40 mouse cellular contexts compared by ENCODE assay signal in the genomic region with DNA sequence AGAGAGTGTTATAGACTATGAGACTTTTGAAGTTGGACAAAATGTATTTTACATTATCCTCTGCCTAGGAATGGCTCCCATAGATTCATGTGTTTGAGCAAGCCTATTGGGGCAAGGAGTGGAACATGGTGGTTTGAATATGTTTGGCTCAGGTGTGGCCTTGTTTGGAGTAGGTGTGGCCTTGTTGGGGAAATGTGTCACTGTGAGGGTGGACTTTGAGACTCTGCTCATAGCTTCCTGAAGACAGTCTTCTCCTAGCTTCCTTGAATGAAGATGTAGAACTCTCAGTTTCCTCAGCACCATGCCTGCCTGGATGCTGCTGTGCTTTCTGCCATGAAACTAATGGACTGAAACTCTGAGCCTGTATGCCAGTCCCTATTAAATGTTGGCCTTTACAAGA. TPM values are rescaled to one million over a fixed set of nuclear protein-coding genes. Genes with fewer than 3 reads are reported as not detected.
"Had no signal": no experiment of that assay in that cellular context is flagged by ENCODE, and none has a peak within 500 bp of the region (broad histone marks: within the 10 kb centered on the region; RNA-seq: fewer than 3 reads in every experiment).

No protein-coding gene starts in this region.

- H3K4me2 ChIP-seq: embryonic facial prominence, embryonic 12.5 days; embryonic facial prominence, embryonic 13.5 days; embryonic facial prominence, embryonic 15.5 days; forebrain, embryonic 12.5 days; forebrain, embryonic 13.5 days; forebrain, embryonic 15.5 days had no signal

- H3K36me3 ChIP-seq: embryonic facial prominence, embryonic 10.5 days; embryonic facial prominence, embryonic 12.5 days; embryonic facial prominence, embryonic 13.5 days; embryonic facial prominence, embryonic 15.5 days; forebrain, embryonic 10.5 days; forebrain, embryonic 12.5 days; forebrain, embryonic 15.5 days had no signal

- H3K27ac ChIP-seq: embryonic facial prominence, embryonic 10.5 days; embryonic facial prominence, embryonic 12.5 days; embryonic facial prominence, embryonic 13.5 days; embryonic facial prominence, embryonic 15.5 days; forebrain, embryonic 10.5 days; forebrain, embryonic 12.5 days; forebrain, embryonic 13.5 days; forebrain, embryonic 15.5 days; gastrocnemius, adult 2 months; heart, adult 2 months had no signal

- H3K4me1 ChIP-seq: embryonic facial prominence, embryonic 10.5 days; embryonic facial prominence, embryonic 12.5 days; embryonic facial prominence, embryonic 13.5 days; embryonic facial prominence, embryonic 15.5 days; forebrain, embryonic 10.5 days; forebrain, embryonic 12.5 days; forebrain, embryonic 13.5 days; forebrain, embryonic 15.5 days had no signal

- H3K9ac ChIP-seq: embryonic facial prominence, embryonic 12.5 days; embryonic facial prominence, embryonic 13.5 days; embryonic facial prominence, embryonic 15.5 days; forebrain, embryonic 12.5 days; forebrain, embryonic 13.5 days; forebrain, embryonic 15.5 days; forebrain, postnatal 0 days had no signal

- H3K4me3 ChIP-seq: embryonic facial prominence, embryonic 10.5 days; embryonic facial prominence, embryonic 12.5 days; embryonic facial prominence, embryonic 13.5 days; embryonic facial prominence, embryonic 15.5 days; erythroblast, embryonic 14.5 days; forebrain, embryonic 10.5 days; forebrain, embryonic 12.5 days; forebrain, embryonic 13.5 days; forebrain, embryonic 15.5 days; gastrocnemius, adult 2 months; heart, adult 2 months had no signal

- H3K9me3 ChIP-seq: embryonic facial prominence, embryonic 10.5 days; embryonic facial prominence, embryonic 12.5 days; embryonic facial prominence, embryonic 13.5 days; embryonic facial prominence, embryonic 15.5 days; forebrain, embryonic 10.5 days; forebrain, embryonic 12.5 days; forebrain, embryonic 13.5 days; forebrain, embryonic 15.5 days had no signal

- DNase-seq: cerebellum, adult 2 months; cerebellum, adult 8-10 months; cerebellum, adult 9-10 months; cerebellum, adult 9-11 months; cerebellum, postnatal 10 days; cerebellum, postnatal 14 days; cerebellum, postnatal 25 days; cerebellum, postnatal 36 days; embryo, embryonic 11 days; forebrain, postnatal 0 days; gastrocnemius, adult 2 months; gastrocnemius, postnatal 10 days; gastrocnemius, postnatal 14 days; gastrocnemius, postnatal 25 days; gastrocnemius, postnatal 36 days; heart, adult 11 months; heart, adult 18-20 months; heart, adult 2 months had no signal

- H3K27me3 ChIP-seq: embryonic facial prominence, embryonic 12.5 days; embryonic facial prominence, embryonic 13.5 days; embryonic facial prominence, embryonic 15.5 days; forebrain, embryonic 13.5 days; forebrain, embryonic 15.5 days had no signal

- ATAC-seq: forebrain, embryonic 13.5 days; forebrain, embryonic 14.5 days; forebrain, embryonic 15.5 days; forebrain, postnatal 0 days had no signal

RNA-seq across cellular contexts. Expression of a gene that starts 3.9 kb away (rescaled TPM):
- total RNA-seq: common myeloid progenitor, adult 5-6 weeks; forebrain, postnatal 0 days; gastrocnemius, adult 18-20 months; gastrocnemius, adult 2 months; gastrocnemius, adult 8-10 months; gastrocnemius, postnatal 10 days; gastrocnemius, postnatal 14 days; gastrocnemius, postnatal 25 days; gastrocnemius, postnatal 36 days; gastrocnemius, postnatal 4 days; granulocyte monocyte progenitor cell, adult 5-6 weeks; heart, adult 18-20 months; heart, adult 2 months; heart, adult 8-10 months had no signal
- polyA plus RNA-seq: cerebellum, adult 2 months; cortical plate, adult 2 months; embryonic facial prominence, embryonic 10.5 days; embryonic facial prominence, embryonic 11.5 days; embryonic facial prominence, embryonic 12.5 days; embryonic facial prominence, embryonic 13.5 days; embryonic facial prominence, embryonic 14.5 days; embryonic facial prominence, embryonic 15.5 days; erythroblast, embryonic 14.5 days; forebrain, embryonic 10.5 days; forebrain, embryonic 11.5 days; forebrain, embryonic 12.5 days; forebrain, embryonic 13.5 days; forebrain, embryonic 14.5 days; forebrain, embryonic 15.5 days; forebrain, postnatal 0 days; frontal cortex, adult 2 months; gonadal fat pad, adult 2 months; heart, adult 2 months had no signal

RNA-seq across cellular contexts. Expression of a gene that starts 38.7 kb away (rescaled TPM):
- total RNA-seq: common myeloid progenitor, adult 5-6 weeks; forebrain, postnatal 0 days; gastrocnemius, adult 18-20 months; gastrocnemius, adult 2 months; gastrocnemius, adult 8-10 months; gastrocnemius, postnatal 10 days; gastrocnemius, postnatal 14 days; gastrocnemius, postnatal 25 days; gastrocnemius, postnatal 36 days; gastrocnemius, postnatal 4 days; granulocyte monocyte progenitor cell, adult 5-6 weeks; heart, adult 18-20 months; heart, adult 2 months; heart, adult 8-10 months had no signal
- polyA plus RNA-seq: embryonic facial prominence, embryonic 14.5 days; embryonic facial prominence, embryonic 15.5 days; erythroblast, embryonic 14.5 days; forebrain, embryonic 11.5 days; forebrain, embryonic 12.5 days; forebrain, embryonic 13.5 days; forebrain, embryonic 14.5 days; forebrain, embryonic 15.5 days; heart, adult 2 months had no signal

RNA-seq across cellular contexts. Expression of a gene that starts 58.1 kb away (rescaled TPM):
- total RNA-seq: common myeloid progenitor, adult 5-6 weeks; forebrain, postnatal 0 days; gastrocnemius, adult 18-20 months; gastrocnemius, adult 2 months; gastrocnemius, adult 8-10 months; gastrocnemius, postnatal 10 days; gastrocnemius, postnatal 14 days; gastrocnemius, postnatal 25 days; gastrocnemius, postnatal 36 days; gastrocnemius, postnatal 4 days; granulocyte monocyte progenitor cell, adult 5-6 weeks; heart, adult 18-20 months; heart, adult 2 months; heart, adult 8-10 months had no signal
- polyA plus RNA-seq: cerebellum, adult 2 months; embryonic facial prominence, embryonic 10.5 days; embryonic facial prominence, embryonic 11.5 days; embryonic facial prominence, embryonic 12.5 days; embryonic facial prominence, embryonic 13.5 days; embryonic facial prominence, embryonic 14.5 days; embryonic facial prominence, embryonic 15.5 days; erythroblast, embryonic 14.5 days; forebrain, embryonic 10.5 days; forebrain, embryonic 11.5 days; forebrain, embryonic 12.5 days; forebrain, embryonic 13.5 days; forebrain, embryonic 14.5 days; forebrain, embryonic 15.5 days; forebrain, postnatal 0 days; frontal cortex, adult 2 months; heart, adult 2 months had no signal
